Mouse (Mus musculus) midbrain, embryonic 10.5 days (tissue): ENCODE results near the gene Awat1. TPM values are rescaled to one million over a fixed set of nuclear protein-coding genes. Genes with fewer than 3 reads are reported as not detected.

Experiments used
- DNase-seq: peaks from one replicate; pipeline ENCODE4 v3.0.0-alpha.2; 2017; ENCODE audit warnings: low spot score
- H3K27ac ChIP-seq: fragments of 300-500 bp; sonication (generic); replicated peaks from 2 replicates; pipeline ENCODE4 v1.5.1; 2016; ENCODE audit warnings: mild to moderate bottlenecking
- H3K27me3 ChIP-seq: fragments of 300-500 bp; sonication (generic); 2 replicates; pipeline ENCODE4 v1.6.1; 2016; ENCODE audit warnings: low read depth, mild to moderate bottlenecking; ENCODE audit not compliant: poor library complexity, severe bottlenecking
- H3K36me3 ChIP-seq: fragments of 300-500 bp; sonication (generic); 2 replicates; pipeline ENCODE4 v1.6.1; 2016; ENCODE audit warnings: mild to moderate bottlenecking, moderate library complexity
- H3K4me1 ChIP-seq: fragments of 300-500 bp; sonication (generic); 2 replicates; pipeline ENCODE4 v1.6.1; 2016
- H3K4me3 ChIP-seq: fragments of 300-500 bp; sonication (generic); 2 replicates; pipeline ENCODE4 v1.5.1; 2016; ENCODE audit warnings: mild to moderate bottlenecking, moderate library complexity
- H3K9me3 ChIP-seq: fragments of 300-500 bp; sonication (generic); replicated peaks from 2 replicates; pipeline ENCODE4 v1.6.1; 2016; ENCODE audit warnings: mild to moderate bottlenecking
- WGBS: fragments of 180-500 bp; shearing (Covaris S2); methylation state at CpG from one replicate; pipeline ENCODE4 v1.1.7; 2016; 5-methylcytosine and 5-hydroxymethylcytosine counted together
- polyA plus RNA-seq: library from polyadenylated mRNA; unstranded; fragments of >200 nt; fragmentation: Nextera tagmentation; extraction: Ambion mirVana; gene quantifications from 2 replicates; pipeline ENCODE4 v1.2.1, GENCODE M21; 2016

Awat1 gene
- polyA plus RNA-seq: not detected in 2 replicates

DNA sequence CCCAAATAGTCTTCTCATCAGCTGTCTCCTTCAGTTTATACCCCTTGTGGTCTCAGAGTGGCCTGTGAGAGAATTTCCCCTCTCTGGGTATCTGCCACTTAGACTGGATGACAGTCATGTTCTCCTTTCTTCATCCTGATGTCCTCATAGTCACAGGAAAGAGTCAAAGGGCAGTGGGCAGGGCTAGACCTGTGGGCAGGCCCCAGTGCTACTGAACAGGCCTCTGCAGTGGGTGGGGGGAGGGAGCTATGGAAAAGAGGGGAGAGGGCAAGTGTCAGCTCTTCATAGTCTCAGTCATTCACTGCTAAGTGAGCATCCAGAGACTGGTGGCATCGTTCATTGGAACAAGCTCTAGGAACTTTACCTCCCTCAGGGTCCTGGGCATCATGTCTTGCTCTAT, at the start of gene Awat1:
TSS of gene Awat1 (plus strand) at position 301 of the 400 bp plus-strand sequence.
- no peak within 1 kb of the TSS for H3K27ac ChIP-seq

DNA sequence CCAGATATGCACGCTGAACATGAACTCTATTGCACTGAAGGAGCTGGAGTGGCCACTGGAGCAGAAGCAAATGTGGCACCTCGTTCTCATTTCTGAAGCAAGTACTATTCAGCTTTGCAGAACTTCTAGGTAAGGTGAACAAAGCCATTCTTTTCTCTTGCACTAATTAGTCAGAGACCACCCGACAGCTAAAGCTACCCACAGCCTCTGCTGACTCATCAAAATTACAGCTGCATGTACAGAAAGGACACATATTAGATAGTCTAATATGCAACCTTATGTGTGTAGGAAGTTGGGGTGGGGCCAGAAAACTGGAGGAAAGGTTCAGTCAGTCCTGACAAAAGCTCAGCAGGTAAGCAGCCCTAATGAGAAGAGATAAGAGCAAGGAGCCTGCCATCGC, 47.6 kb upstream of the Awat1 start, which contains the start of gene Dgat2l6:
TSS of gene Dgat2l6 (plus strand) at position 368 of the 400 bp plus-strand sequence.
- Histone ChIP-seq H3K4me1 (no peaks in the 10 kb centered on the region), H3K4me3 (no peak within 1 kb of the TSS), H3K27ac (no peak within 1 kb of the TSS), H3K9me3 (no peaks in the 10 kb centered on the region), H3K36me3 (no peaks in the 10 kb centered on the region), H3K27me3 (peaks cover 95% of the 10 kb centered on the region)
- DNase-seq: no peak
- 85% methylated on average over 4 of the region's 4 CpGs for WGBS

More for the DNA sequence above, at the start of gene Awat1:
- Histone ChIP-seq H3K27me3 (peaks cover 59% of the 10 kb centered on the region), H3K9me3 (no peaks in the 10 kb centered on the region), H3K36me3 (no peaks in the 10 kb centered on the region), H3K4me1 (no peaks in the 10 kb centered on the region), H3K4me3 (no peak within 1 kb of the TSS)
- no peak for DNase-seq
- WGBS: 78% methylated on average over 1 of the region's 1 CpGs

DNA sequence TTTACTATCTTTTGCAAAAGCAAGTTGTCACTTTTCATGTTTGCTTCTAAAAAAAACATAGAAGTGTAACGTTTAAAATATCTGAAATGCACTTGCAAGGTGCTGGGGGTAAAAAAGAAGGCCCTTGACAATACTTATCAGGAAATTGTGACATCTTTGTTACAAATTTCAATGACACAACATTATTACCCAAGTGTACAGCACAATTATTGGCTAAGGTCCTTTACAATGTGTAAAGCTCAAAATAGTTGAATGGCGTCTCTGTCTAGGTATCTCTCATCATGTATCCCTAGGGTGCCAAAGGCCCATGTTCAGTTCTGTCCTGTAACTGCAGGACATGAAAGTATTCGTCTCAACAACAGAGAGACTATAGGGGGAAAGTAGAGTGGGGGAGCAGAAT, 16.0 kb upstream of the Awat1 start:
- Histone ChIP-seq H3K36me3 (no peaks in the 10 kb centered on the region), H3K27me3 (peaks cover 56% of the 10 kb centered on the region), H3K9me3 (no peaks in the 10 kb centered on the region), H3K27ac (no peak overlapping the region), H3K4me1 (no peaks in the 10 kb centered on the region), H3K4me3 (no peak overlapping the region)
- no peak for DNase-seq
- WGBS: 84% methylated on average over 3 of the region's 3 CpGs

DNA sequence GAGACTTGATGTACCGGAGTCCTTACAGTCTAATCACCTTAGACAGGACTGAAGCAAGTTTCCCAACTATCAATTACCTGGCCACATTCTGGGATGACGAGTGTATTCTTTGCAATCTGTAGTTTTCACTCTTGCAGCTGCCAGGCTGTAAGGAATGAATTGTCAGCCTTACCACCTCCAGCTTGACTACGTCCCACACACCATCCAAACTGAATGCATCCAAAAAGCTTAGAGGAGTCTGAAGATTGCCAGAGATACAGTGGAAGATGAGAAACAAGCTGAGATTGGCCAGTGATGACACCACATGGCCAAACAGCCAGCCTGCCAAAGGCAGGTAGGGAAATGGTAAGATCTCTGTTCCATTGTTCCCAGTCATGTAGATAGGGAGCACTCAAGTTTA, 6.4 kb upstream of the Awat1 start:
- peaks cover 36% of the 10 kb centered on the region for H3K27me3 ChIP-seq
- WGBS: 91% methylated on average over 3 of the region's 3 CpGs
- no peaks in the 10 kb centered on the region for H3K9me3 ChIP-seq
- H3K4me3 ChIP-seq: no peak overlapping the region
- no peak overlapping the region for H3K27ac ChIP-seq
- no peak for DNase-seq
- no peaks in the 10 kb centered on the region for H3K4me1 ChIP-seq
- H3K36me3 ChIP-seq: no peaks in the 10 kb centered on the region

DNA sequence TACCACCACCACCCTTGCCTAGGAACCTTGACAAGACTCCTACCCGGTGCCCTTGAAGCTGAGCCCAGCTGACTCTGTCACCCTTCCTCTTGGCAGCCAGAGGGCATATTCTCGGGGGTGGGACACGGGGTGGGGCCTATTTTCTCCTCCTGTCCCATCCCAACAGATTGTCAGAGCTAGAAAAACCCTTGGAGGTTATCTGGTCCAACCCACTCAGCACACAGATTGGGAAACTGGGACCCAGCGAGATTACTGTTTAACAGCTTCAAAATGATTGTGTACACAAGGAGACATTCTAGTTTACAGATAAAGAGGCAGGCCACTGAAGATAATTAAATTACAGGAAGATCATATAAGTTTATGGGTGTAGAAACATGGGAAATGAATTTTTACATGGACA, 22.7 kb downstream of the Awat1 start, which contains the start of gene P2ry4:
TSS of gene P2ry4 (minus strand) at position 79 of the 400 bp plus-strand sequence.
- Histone ChIP-seq H3K4me1 (no peaks in the 10 kb centered on the region), H3K27ac (no peak within 1 kb of the TSS), H3K27me3 (peaks cover 85% of the 10 kb centered on the region), H3K9me3 (no peaks in the 10 kb centered on the region), H3K4me3 (no peak within 1 kb of the TSS), H3K36me3 (no peaks in the 10 kb centered on the region)
- 68% methylated on average over 4 of the region's 4 CpGs for WGBS
- no peak for DNase-seq

DNA sequence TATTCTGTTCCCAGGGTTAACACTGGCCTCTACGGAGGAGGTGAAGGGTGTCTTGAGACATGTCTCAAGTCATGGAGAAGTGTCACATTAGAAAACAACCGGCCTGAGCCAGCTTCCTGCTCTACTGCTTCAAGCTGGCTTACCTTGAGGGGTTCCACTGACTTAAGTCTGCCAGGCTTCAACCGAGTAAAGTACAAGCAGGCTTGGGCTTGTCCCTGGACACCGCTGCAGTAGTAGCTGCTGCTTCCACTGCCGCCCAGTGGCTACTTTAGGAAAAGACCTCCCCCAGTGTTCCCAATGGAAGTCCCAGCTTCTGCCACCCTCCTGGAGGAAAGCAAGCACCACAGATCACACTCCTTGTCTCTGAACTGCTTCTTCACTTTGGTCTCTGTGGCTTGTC, 25.4 kb downstream of the Awat1 start:
- Histone ChIP-seq H3K36me3 (no peaks in the 10 kb centered on the region), H3K4me3 (no peak overlapping the region), H3K27me3 (peaks cover 98% of the 10 kb centered on the region), H3K27ac (no peak overlapping the region), H3K4me1 (no peaks in the 10 kb centered on the region), H3K9me3 (no peaks in the 10 kb centered on the region)
- DNase-seq: peak; percentile 36
- WGBS: 36% methylated on average over 5 of the region's 5 CpGs

DNA sequence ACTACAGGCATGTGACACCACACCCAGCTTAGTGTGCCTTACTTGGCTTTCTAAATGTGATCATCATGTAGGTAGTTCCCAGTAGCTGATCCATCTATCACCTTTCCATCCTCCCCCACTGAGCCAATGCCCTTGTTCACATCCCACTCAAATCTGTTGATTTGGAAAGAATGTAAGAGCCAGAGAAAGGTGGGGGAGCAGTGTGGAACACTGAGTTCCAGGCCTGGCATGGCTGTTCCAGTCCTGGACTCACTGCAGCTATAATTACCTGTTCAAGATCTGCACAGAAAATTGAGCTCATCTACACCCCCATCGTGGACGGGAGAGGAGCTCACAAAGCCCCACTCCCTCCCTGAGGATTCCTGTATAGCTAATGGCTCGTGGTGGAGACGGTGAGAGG, 27.7 kb downstream of the Awat1 start:
- Histone ChIP-seq H3K4me1 (no peaks in the 10 kb centered on the region), H3K36me3 (no peaks in the 10 kb centered on the region), H3K4me3 (no peak overlapping the region), H3K9me3 (no peaks in the 10 kb centered on the region), H3K27me3 (peaks cover 93% of the 10 kb centered on the region), H3K27ac (no peak overlapping the region)
- 69% methylated on average over 4 of the region's 4 CpGs for WGBS
- no peak for DNase-seq

DNA sequence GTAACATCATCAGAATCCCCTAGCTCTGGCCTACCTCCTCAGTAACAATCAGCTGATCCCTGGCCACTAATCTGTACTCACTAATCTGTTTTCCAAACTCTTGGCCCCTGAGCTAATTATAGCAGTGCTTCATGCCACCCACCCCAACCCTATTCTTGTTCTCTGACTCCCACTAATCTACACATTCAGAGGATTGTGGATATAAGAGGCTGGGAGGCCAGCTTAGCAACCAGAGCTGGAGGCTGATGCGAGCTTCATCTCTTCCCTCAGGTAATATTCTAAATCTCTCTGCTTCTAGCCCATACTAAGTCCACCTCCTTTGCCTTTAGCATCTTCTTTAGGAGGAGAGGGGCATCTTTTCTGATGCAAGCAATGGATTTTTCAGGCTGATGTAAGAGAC, 33.3 kb downstream of the Awat1 start, which contains the start of gene Arr3:
TSS of gene Arr3 (plus strand) at position 184 of the 400 bp plus-strand sequence.
- Histone ChIP-seq H3K27me3 (peaks cover 79% of the 10 kb centered on the region), H3K9me3 (no peaks in the 10 kb centered on the region), H3K36me3 (no peaks in the 10 kb centered on the region), H3K27ac (no peak within 1 kb of the TSS), H3K4me1 (no peaks in the 10 kb centered on the region), H3K4me3 (no peak within 1 kb of the TSS)
- 70% methylated on average over 1 of the region's 1 CpGs for WGBS
- no peak for DNase-seq

DNA sequence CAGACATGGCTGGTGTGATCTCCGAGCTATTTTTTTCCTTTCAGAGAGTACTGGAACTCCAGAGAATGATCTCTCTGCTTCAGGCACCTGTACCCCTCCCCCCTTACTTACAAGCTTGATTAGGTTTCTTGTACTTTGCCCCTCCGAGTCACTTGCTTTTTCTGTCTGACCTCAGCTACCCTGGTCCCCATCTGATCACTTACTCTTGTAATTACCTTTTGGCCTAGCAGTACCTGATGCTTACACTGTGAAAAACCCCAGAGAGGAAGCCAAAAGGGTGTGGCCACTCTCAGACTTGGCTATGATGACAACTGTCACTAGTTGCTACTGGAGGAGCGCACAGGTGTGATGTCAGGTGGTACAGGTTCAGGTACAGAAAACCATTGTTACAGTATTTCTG, 46.4 kb downstream of the Awat1 start:
- no peak overlapping the region for H3K4me3 ChIP-seq
- 70% methylated on average over 3 of the region's 3 CpGs for WGBS
- no peaks in the 10 kb centered on the region for H3K9me3 ChIP-seq

DNA sequence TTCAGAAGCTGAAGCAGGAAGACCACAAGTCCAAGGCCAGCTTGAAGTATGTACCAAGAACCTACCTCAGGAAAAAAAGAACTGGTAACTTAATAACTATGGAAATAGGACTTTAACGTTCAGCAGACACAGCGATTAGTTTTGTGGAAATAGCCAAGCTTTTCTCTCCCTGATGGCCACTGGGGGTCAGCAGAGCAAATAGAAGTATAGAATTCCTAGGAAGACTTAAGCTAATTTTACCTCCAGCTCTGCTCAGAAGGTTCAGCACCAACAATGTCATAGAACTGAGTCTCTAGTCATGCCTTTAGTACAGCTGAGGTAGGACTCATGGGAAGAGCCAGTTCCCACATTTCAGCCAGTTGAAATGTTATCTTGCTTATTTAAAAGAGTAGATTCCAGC, 49.3 kb downstream of the Awat1 start:
- H3K36me3 ChIP-seq: peaks cover 20% of the 10 kb centered on the region

More for the DNA sequence above, 46.4 kb downstream of the Awat1 start:
- DNase-seq: no peak
- Histone ChIP-seq H3K27ac (no peak overlapping the region), H3K36me3 (peaks cover 16% of the 10 kb centered on the region), H3K4me1 (no peaks in the 10 kb centered on the region), H3K27me3 (peaks cover 83% of the 10 kb centered on the region)

DNA sequence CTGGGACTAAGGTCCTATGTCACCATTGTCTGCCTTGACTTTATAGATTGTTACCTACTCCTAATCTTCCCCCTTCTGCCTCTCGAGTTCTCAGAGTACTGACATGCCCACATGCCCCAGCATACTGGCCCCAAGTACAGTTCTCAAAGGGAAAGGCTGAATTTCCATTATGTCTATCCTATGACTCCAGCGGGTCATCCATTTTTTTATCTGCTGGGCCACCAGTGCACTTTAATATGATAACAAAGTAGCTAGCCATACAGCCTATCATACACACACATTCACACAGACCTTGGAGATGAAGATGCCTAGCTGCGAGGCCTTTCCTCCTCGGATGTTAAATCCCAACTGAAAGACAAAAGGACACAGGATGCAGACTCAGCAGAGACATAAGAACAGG, 52.2 kb downstream of the Awat1 start:
- no peak for DNase-seq
- Histone ChIP-seq H3K27me3 (peaks cover 51% of the 10 kb centered on the region), H3K4me3 (0 out of 2 replicates have a peak overlapping the region, but pooled peaks have one; percentile 73), H3K27ac (no peak overlapping the region), H3K4me1 (peaks cover 19% of the 10 kb centered on the region), H3K9me3 (0 out of 2 replicates have a peak, but pooled peaks cover 2% of the 10 kb centered on the region), H3K36me3 (peaks cover 29% of the 10 kb centered on the region)
- 93% methylated on average over 4 of the region's 4 CpGs for WGBS

More for the DNA sequence above, 49.3 kb downstream of the Awat1 start:
- 0 out of 2 replicates have a peak, but pooled peaks cover 2% of the 10 kb centered on the region for H3K9me3 ChIP-seq
- no peak overlapping the region for H3K27ac ChIP-seq
- peaks cover 74% of the 10 kb centered on the region for H3K27me3 ChIP-seq
- 84% methylated on average over 2 of the region's 2 CpGs for WGBS
- H3K4me3 ChIP-seq: no peak overlapping the region
- H3K4me1 ChIP-seq: peaks cover 6% of the 10 kb centered on the region
- DNase-seq: no peak

DNA sequence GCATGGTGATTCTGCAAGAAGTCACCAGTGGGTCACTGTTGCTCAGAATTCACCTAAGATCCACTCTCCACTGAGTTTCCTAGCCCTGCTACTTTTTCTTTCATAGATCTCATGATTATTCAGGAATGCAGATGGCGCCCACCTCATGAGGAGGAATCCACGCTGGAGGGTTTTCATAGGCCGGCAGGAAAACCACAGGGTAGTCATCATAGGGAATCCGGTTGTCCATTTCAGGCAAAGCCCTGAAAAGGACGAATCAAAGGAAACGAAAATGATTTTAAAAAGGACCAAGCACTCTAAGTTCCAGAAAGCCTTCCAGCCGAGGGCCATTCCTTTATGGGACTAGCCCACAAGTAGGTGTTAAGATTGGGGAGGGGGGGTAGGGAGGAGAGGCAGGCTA, 53.1 kb downstream of the Awat1 start:
- Histone ChIP-seq H3K4me1 (peaks cover 19% of the 10 kb centered on the region), H3K9me3 (0 out of 2 replicates have a peak, but pooled peaks cover 2% of the 10 kb centered on the region), H3K27me3 (peaks cover 44% of the 10 kb centered on the region), H3K4me3 (peak overlapping the region; percentile 73), H3K27ac (peak overlapping the region; percentile 92), H3K36me3 (peaks cover 35% of the 10 kb centered on the region)
- WGBS: 40% methylated on average over 7 of the region's 7 CpGs
- DNase-seq: no peak

DNA sequence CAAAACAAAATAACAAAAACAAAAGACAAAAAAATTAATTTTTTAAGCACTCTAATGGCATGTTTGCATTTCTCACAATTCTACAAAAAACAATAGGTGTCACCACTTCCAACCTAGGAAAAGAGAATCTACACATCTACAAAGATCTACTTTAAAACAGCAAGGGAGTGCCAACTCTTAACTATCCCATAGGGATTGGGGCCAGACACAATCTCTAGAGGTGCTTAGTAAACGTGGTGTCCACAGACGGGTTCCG, 53.4 kb downstream of the Awat1 start, which contains the start of gene Kif4:
TSS of gene Kif4 (plus strand) at position 192 of the 256 bp plus-strand sequence.
- Histone ChIP-seq H3K27ac (peak within 1 kb of the TSS; percentile 92), H3K4me1 (peaks cover 19% of the 10 kb centered on the region), H3K4me3 (peak within 1 kb of the TSS; percentile 73), H3K9me3 (0 out of 2 replicates have a peak, but pooled peaks cover 2% of the 10 kb centered on the region), H3K36me3 (peaks cover 37% of the 10 kb centered on the region), H3K27me3 (peaks cover 41% of the 10 kb centered on the region)
- no peak for DNase-seq
- WGBS: 14% methylated on average over 3 of the region's 3 CpGs
